Mouse (Mus musculus): ENCODE measurements around the gene Ric8a.

- no peak for TF ChIP-seq CTCF (IDR thresholded peaks at IDR 0.05; ENCODE audit: insufficient read depth, low read length)
- no peak for TF ChIP-seq POLR2A (IDR thresholded peaks at IDR 0.05; ENCODE audit: borderline replicate concordance, extremely low read depth, low read depth, low read length)
Observed at GRCm38 (mm10) chr7:140851916-140852315, 4.8 kb upstream of the Ric8a start.

Measured in lung, adult 2 months (tissue).